Mouse (Mus musculus) liver, adult 2 months (tissue): ENCODE measurements around the gene Gm9817.
A peak's percentile ranks its signal among the peaks of the same experiment; 100 is the strongest.

Source experiments
- CTCF ChIP-seq: fragments of 200-500 bp; IDR thresholded peaks from 2 replicates; pipeline ENCODE4 v1.5.1; 2011; ENCODE audit warnings: low read depth, low read length, control low read depth
- POLR2A ChIP-seq: fragments of 200-500 bp; IDR thresholded peaks from 2 replicates; pipeline ENCODE4 v1.6.1; 2011; ENCODE audit warnings: low read length, control low read depth; ENCODE audit not compliant: insufficient read depth; ENCODE audit errors: extremely low read depth

GRCm38 (mm10) chr13:45030830-45031229 lies 47.7 kb upstream of the Gm9817 start:
- TF ChIP-seq POLR2A (no peak), CTCF (peak; percentile 100)
